Mouse (Mus musculus): ENCODE results near the gene Carns1. TPM values are rescaled to one million over a fixed set of nuclear protein-coding genes. Genes with fewer than 3 reads are reported as not detected.
"Not testable (repeated sequence)": the region's sequence is repeated elsewhere in the genome, so short reads cannot be mapped to it uniquely, and the experiment has no call there.

Carns1 gene
- polyA plus RNA-seq, 1 experiment, result not detected

GRCm38 (mm10) chr19:4145936-4146335, 29.3 kb downstream of the Carns1 start:
- WGBS, result 81% methylated on average over 5 of the region's 5 CpGs
- H3K4me1 ChIP-seq (ENCODE audit: control insufficient read depth, insufficient read depth, low read length), result peaks cover 32% of the 10 kb centered on the region
- TF ChIP-seq POLR2A (IDR thresholded peaks at IDR 0.05; ENCODE audit: insufficient read depth, low read depth, low read length) (no peak), CTCF (IDR thresholded peaks at IDR 0.05; ENCODE audit: insufficient read depth, low read depth, low read length) (no peak)
- no peak overlapping the region for H3K27ac ChIP-seq (ENCODE audit: insufficient read depth, low read depth, low read length)
- no peak overlapping the region for H3K4me3 ChIP-seq (ENCODE audit: insufficient read depth, low read depth, low read length)

GRCm38 (mm10) chr19:4144550-4145498, 30.5 kb downstream of the Carns1 start:
- no peak for TF ChIP-seq POLR2A (IDR thresholded peaks at IDR 0.05; ENCODE audit: insufficient read depth, low read depth, low read length)
- Histone ChIP-seq H3K4me3 (ENCODE audit: insufficient read depth, low read depth, low read length) (no peak overlapping the region), H3K4me1 (ENCODE audit: control insufficient read depth, insufficient read depth, low read length) (peaks cover 21% of the 10 kb centered on the region), H3K27ac (ENCODE audit: insufficient read depth, low read depth, low read length) (no peak overlapping the region)
- 77% methylated on average over 16 of the region's 16 CpGs for WGBS

GRCm38 (mm10) chr19:4143759-4144268, 31.5 kb downstream of the Carns1 start, which contains the start of gene Cabp4:
Cabp4 (minus strand) TSS chr19:4144033.
- no peak for TF ChIP-seq POLR2A (IDR thresholded peaks at IDR 0.05; ENCODE audit: insufficient read depth, low read depth, low read length)
- TF ChIP-seq CTCF (IDR thresholded peaks at IDR 0.05; ENCODE audit: insufficient read depth, low read depth, low read length), result no peak
- Histone ChIP-seq H3K27ac (ENCODE audit: insufficient read depth, low read depth, low read length) (no peak within 1 kb of the TSS), H3K4me1 (ENCODE audit: control insufficient read depth, insufficient read depth, low read length) (peaks cover 11% of the 10 kb centered on the region; the same call in 1 of the 2 replicates), H3K4me3 (ENCODE audit: insufficient read depth, low read depth, low read length) (no peak within 1 kb of the TSS)
- 82% methylated on average over 7 of the region's 7 CpGs for WGBS

- H3K4me3 ChIP-seq (ENCODE audit: insufficient read depth, low read depth, low read length), result no peak overlapping the region
- peaks cover 9% of the 10 kb centered on the region; the same call in 1 of the 2 replicates for H3K4me1 ChIP-seq (ENCODE audit: control insufficient read depth, insufficient read depth, low read length)
- WGBS, result 80% methylated on average over 18 of the region's 18 CpGs
- no peak for TF ChIP-seq CTCF (IDR thresholded peaks at IDR 0.05; ENCODE audit: insufficient read depth, low read depth, low read length)
- no peak overlapping the region for H3K27ac ChIP-seq (ENCODE audit: insufficient read depth, low read depth, low read length)
Measured at GRCm38 (mm10) chr19:4142416-4143173, 32.7 kb downstream of the Carns1 start.

GRCm38 (mm10) chr19:4140147-4140546, 35.1 kb downstream of the Carns1 start:
- no peak overlapping the region for H3K27ac ChIP-seq (ENCODE audit: insufficient read depth, low read depth, low read length)
- peaks cover 2% of the 10 kb centered on the region; the same call in 1 of the 2 replicates for H3K4me1 ChIP-seq (ENCODE audit: control insufficient read depth, insufficient read depth, low read length)
- TF ChIP-seq POLR2A (IDR thresholded peaks at IDR 0.05; ENCODE audit: insufficient read depth, low read depth, low read length) (no peak), CTCF (IDR thresholded peaks at IDR 0.05; ENCODE audit: insufficient read depth, low read depth, low read length) (no peak)
- H3K4me3 ChIP-seq (ENCODE audit: insufficient read depth, low read depth, low read length), result no peak overlapping the region
- WGBS, result 78% methylated on average over 6 of the region's 6 CpGs

- H3K4me3 ChIP-seq (ENCODE audit: insufficient read depth, low read depth, low read length), result no peak within 1 kb of the TSS
- 79% methylated on average over 2 of the region's 2 CpGs for WGBS
- TF ChIP-seq POLR2A (IDR thresholded peaks at IDR 0.05; ENCODE audit: insufficient read depth, low read depth, low read length), result no peak
- no peak for TF ChIP-seq CTCF (IDR thresholded peaks at IDR 0.05; ENCODE audit: insufficient read depth, low read depth, low read length)
Measured at GRCm38 (mm10) chr19:4139446-4139845, 35.8 kb downstream of the Carns1 start, which contains the start of gene Gpr152. Gpr152 (plus strand) TSS chr19:4139787.

GRCm38 (mm10) chr19:4137913-4138312, 37.4 kb downstream of the Carns1 start:
- WGBS, result 76% methylated on average over 5 of the region's 5 CpGs
- H3K4me3 ChIP-seq (ENCODE audit: insufficient read depth, low read depth, low read length), result no peak overlapping the region
- TF ChIP-seq POLR2A (IDR thresholded peaks at IDR 0.05; ENCODE audit: insufficient read depth, low read depth, low read length), result no peak
- no peak for TF ChIP-seq CTCF (IDR thresholded peaks at IDR 0.05; ENCODE audit: insufficient read depth, low read depth, low read length)
- no peak overlapping the region for H3K27ac ChIP-seq (ENCODE audit: insufficient read depth, low read depth, low read length)
- H3K4me1 ChIP-seq (ENCODE audit: control insufficient read depth, insufficient read depth, low read length), result peaks cover 2% of the 10 kb centered on the region; the same call in 1 of the 2 replicates

More at GRCm38 (mm10) chr19:4139446-4139845, 35.8 kb downstream of the Carns1 start, which contains the start of gene Gpr152:
- no peak within 1 kb of the TSS for H3K27ac ChIP-seq (ENCODE audit: insufficient read depth, low read depth, low read length)
- H3K4me1 ChIP-seq (ENCODE audit: control insufficient read depth, insufficient read depth, low read length), result peaks cover 2% of the 10 kb centered on the region; the same call in 1 of the 2 replicates

- 83% methylated on average over 5 of the region's 5 CpGs for WGBS
- Histone ChIP-seq H3K4me1 (ENCODE audit: control insufficient read depth, insufficient read depth, low read length) (peaks cover 2% of the 10 kb centered on the region; the same call in 1 of the 2 replicates), H3K4me3 (ENCODE audit: insufficient read depth, low read depth, low read length) (no peak overlapping the region), H3K27ac (ENCODE audit: insufficient read depth, low read depth, low read length) (no peak overlapping the region)
- TF ChIP-seq CTCF (IDR thresholded peaks at IDR 0.05; ENCODE audit: insufficient read depth, low read depth, low read length) (no peak), POLR2A (IDR thresholded peaks at IDR 0.05; ENCODE audit: insufficient read depth, low read depth, low read length) (no peak)
Measured at GRCm38 (mm10) chr19:4136463-4136862, 38.8 kb downstream of the Carns1 start.

GRCm38 (mm10) chr19:4135963-4136345, 39.3 kb downstream of the Carns1 start:
- H3K4me3 ChIP-seq (ENCODE audit: insufficient read depth, low read depth, low read length); H3K4me1 ChIP-seq (ENCODE audit: control insufficient read depth, insufficient read depth, low read length); H3K27ac ChIP-seq (ENCODE audit: insufficient read depth, low read depth, low read length): not testable (repeated sequence)
- 26% methylated on average over 8 of the region's 8 CpGs for WGBS

GRCm38 (mm10) chr19:4135229-4135962, 39.9 kb downstream of the Carns1 start:
- WGBS, result 88% methylated on average over 6 of the region's 6 CpGs
- H3K4me1 ChIP-seq (ENCODE audit: control insufficient read depth, insufficient read depth, low read length); H3K4me3 ChIP-seq (ENCODE audit: insufficient read depth, low read depth, low read length); H3K27ac ChIP-seq (ENCODE audit: insufficient read depth, low read depth, low read length): not testable (repeated sequence)
